Mouse (Mus musculus) heart, adult 2 months (tissue): ENCODE measurements around the gene Tnni3. TPM values are rescaled to one million over a fixed set of nuclear protein-coding genes. Genes with fewer than 3 reads are reported as not detected.

ENCODE experiments used
- DNase-seq, 2 experiments: peaks; one replicate each; pipeline ENCODE4 v3.0.0; 2021
- H3K27ac ChIP-seq: fragments of 200-600 bp; 2 replicates; pipeline ENCODE4 v1.8.1; 2022
- H3K27me3 ChIP-seq: fragments of 200-500 bp; 2 replicates; pipeline ENCODE4 v1.6.1; 2012; ENCODE audit warnings: mild to moderate bottlenecking, low read length, inconsistent platforms, mixed read lengths; ENCODE audit not compliant: control insufficient read depth, insufficient read depth
- H3K36me3 ChIP-seq: fragments of 200-500 bp; 2 replicates; pipeline ENCODE4 v1.6.1; 2012; ENCODE audit warnings: low read length, inconsistent platforms; ENCODE audit not compliant: control insufficient read depth, insufficient read depth
- H3K4me1 ChIP-seq: fragments of 200-500 bp; 2 replicates; pipeline ENCODE4 v1.6.1; 2011; ENCODE audit warnings: low read length; ENCODE audit not compliant: control insufficient read depth, insufficient read depth
- H3K4me3 ChIP-seq: fragments of 200-600 bp; 2 replicates; pipeline ENCODE4 v1.8.1; 2022
- H3K79me2 ChIP-seq: fragments of 200-500 bp; replicated peaks from 2 replicates; pipeline ENCODE4 v1.6.1; 2012; ENCODE audit warnings: mild to moderate bottlenecking, inconsistent platforms, low read length, moderate library complexity, mixed read lengths; ENCODE audit not compliant: control insufficient read depth, insufficient read depth
- H3K9ac ChIP-seq: fragments of 200-500 bp; 2 replicates; pipeline ENCODE4 v1.6.1; 2012; ENCODE audit warnings: low read depth, mild to moderate bottlenecking, control low read depth, inconsistent platforms, low read length, mixed read lengths
- CTCF ChIP-seq: fragments of 200-600 bp; IDR thresholded peaks from 2 replicates; pipeline ENCODE4 v1.8.1; 2022; ENCODE audit warnings: antibody characterized with exemption, mild to moderate bottlenecking, moderate library complexity
- EP300 ChIP-seq: fragments of 200-500 bp; IDR thresholded peaks from 2 replicates; pipeline ENCODE4 v1.6.1; 2011; ENCODE audit warnings: low read depth, low read length, control low read depth; ENCODE audit not compliant: insufficient read depth
- POLR2A ChIP-seq: fragments of 200-500 bp; IDR thresholded peaks from 2 replicates; pipeline ENCODE4 v1.6.1; 2011; ENCODE audit warnings: mild to moderate bottlenecking, low read depth, low read length, control low read depth; ENCODE audit not compliant: insufficient read depth
- WGBS: fragments of 180-500 bp; shearing (Covaris S2); methylation state at CpG from one replicate; pipeline ENCODE4 v1.1.7; 2018; 5-methylcytosine and 5-hydroxymethylcytosine counted together
- intact Hi-C: fragments of 180-260 bp; cut with DNase I; formaldehyde crosslinking; loops from one replicate; pipeline ENCODE4 v1.15.1; 2025
- polyA plus RNA-seq: library from polyadenylated mRNA; depleted of rRNA; stranded (reverse); fragments of >200 nt; gene quantifications from 2 replicates; pipeline ENCODE4 v1.2.3, GENCODE M21; 2012; rRNA removed
- total RNA-seq, 2 experiments: library from RNA; stranded (reverse); gene quantifications; 2 replicates each; pipeline ENCODE4 v1.2.3; 2021

Tnni3 gene
- total and polyA plus RNA-seq, 3 experiments = 9,834 to 21,553 (median 11,008) TPM

DNA sequence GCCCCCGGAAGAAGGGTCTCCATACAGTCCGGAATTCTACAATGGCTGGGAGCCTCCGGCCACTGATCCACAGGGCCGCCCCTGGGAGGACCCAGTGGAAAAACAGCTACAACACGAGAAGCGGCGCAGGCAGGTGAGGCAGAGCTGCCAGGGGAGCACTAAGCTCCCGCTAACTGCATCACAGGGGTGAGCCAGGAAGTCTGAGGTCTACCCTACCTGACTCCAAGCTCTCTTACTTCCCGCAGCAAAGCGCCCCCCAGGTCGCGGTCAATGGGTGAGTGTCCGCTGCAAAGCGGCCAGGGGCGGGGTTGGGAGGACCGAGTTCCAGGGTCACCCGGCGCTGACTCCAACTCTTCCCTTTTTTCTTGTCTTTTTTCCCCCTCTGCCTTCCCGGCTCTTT is 50.1 kb downstream of the Tnni3 start:
- no peak overlapping the region for H3K4me3 ChIP-seq
- 17% methylated on average over 19 of the region's 19 CpGs for WGBS
- TF ChIP-seq CTCF (no peak), EP300 (no peak), POLR2A (no peak)

GRCm38 (mm10) chr7:4471179-4471555 is 52.9 kb downstream of the Tnni3 start:
- Histone ChIP-seq H3K27ac (no peak overlapping the region), H3K9ac (peak overlapping the region; percentile 33), H3K79me2 (no peaks in the 10 kb centered on the region), H3K36me3 (no peaks in the 10 kb centered on the region), H3K4me3 (peak overlapping the region; percentile 53), H3K4me1 (0 out of 2 replicates have a peak, but pooled peaks cover 3% of the 10 kb centered on the region), H3K27me3 (no peaks in the 10 kb centered on the region)
- intact Hi-C loops = loop anchor here (2.0 kb wide), 3 partner anchors 40 to 368 kb away; no protein-coding TSS in a partner anchor
- peak; percentile 84 to 89 for DNase-seq
- 5% methylated on average over 24 of the region's 24 CpGs for WGBS
- TF ChIP-seq CTCF = peak; percentile 81
- peak; percentile 65; the same call in 1 of the 2 replicates for TF ChIP-seq EP300
- TF ChIP-seq POLR2A = no peak

More for the DNA sequence above, 50.1 kb downstream of the Tnni3 start:
- intact Hi-C loops = no loop called here
- no peak overlapping the region for H3K9ac ChIP-seq
- H3K36me3 ChIP-seq = no peaks in the 10 kb centered on the region
- no peak overlapping the region for H3K27ac ChIP-seq
- no peaks in the 10 kb centered on the region for H3K79me2 ChIP-seq
- H3K27me3 ChIP-seq = no peaks in the 10 kb centered on the region
- H3K4me1 ChIP-seq = peaks cover 4% of the 10 kb centered on the region
- DNase-seq = no peak

GRCm38 (mm10) chr7:4470275-4471178 is 53.5 kb downstream of the Tnni3 start:
- H3K36me3 ChIP-seq = no peaks in the 10 kb centered on the region
- 0 out of 2 replicates have a peak overlapping the region, but pooled peaks have one; percentile 10 for H3K27ac ChIP-seq
- no peaks in the 10 kb centered on the region for H3K27me3 ChIP-seq
- peak; percentile 70 to 74 for DNase-seq
- no peaks in the 10 kb centered on the region for H3K79me2 ChIP-seq
- 0 out of 2 replicates have a peak, but pooled peaks cover 3% of the 10 kb centered on the region for H3K4me1 ChIP-seq
- peak overlapping the region; percentile 33 for H3K9ac ChIP-seq
- TF ChIP-seq EP300 (no peak), POLR2A (no peak), CTCF (no peak)
- peak overlapping the region; percentile 53 for H3K4me3 ChIP-seq
- WGBS = 7% methylated on average over 35 of the region's 35 CpGs
- intact Hi-C loops = loop anchor here (2.0 kb wide), 3 partner anchors 40 to 368 kb away; no protein-coding TSS in a partner anchor

Other genes starting within 250 kb of the Tnni3 start
- gene Ncr1, start 186.5 kb downstream of the Tnni3 start, total RNA-seq = not detected
- gene Ncr1, start 186.5 kb downstream of the Tnni3 start, polyA plus RNA-seq = 0.41 and 1.2 TPM in 2 replicates
- 1 to 10 TPM in 1 of 2 experiments, under 1 TPM in 1; 0.50 to 1.9 TPM for gene Gp6, start 126.5 kb downstream of the Tnni3 start, total RNA-seq
- gene Gp6, start 126.5 kb downstream of the Tnni3 start, polyA plus RNA-seq = 0.44 and 0.76 TPM in 2 replicates
- 10 to 100 TPM; 31.0 to 34.1 TPM for gene Rdh13, start 78.6 kb downstream of the Tnni3 start, total RNA-seq
- gene Rdh13, start 78.6 kb downstream of the Tnni3 start, polyA plus RNA-seq = 25.1 and 42.5 TPM in 2 replicates
- 1 to 10 TPM; 3.3 to 3.5 TPM for gene Eps8l1, start 63.6 kb downstream of the Tnni3 start, total RNA-seq
- gene Eps8l1, start 63.6 kb downstream of the Tnni3 start, polyA plus RNA-seq = 0.74 and 0.82 TPM in 2 replicates
- 10 to 100 TPM; 62.4 to 67.1 TPM for gene Ppp1r12c, start 22.5 kb downstream of the Tnni3 start, total RNA-seq
- 47.0 and 53.2 TPM in 2 replicates for gene Ppp1r12c, start 22.5 kb downstream of the Tnni3 start, polyA plus RNA-seq
- gene Tnnt1, start 7.8 kb downstream of the Tnni3 start, total RNA-seq = 10 to 100 TPM; 15.6 to 19.7 TPM
- 9.2 and 12.1 TPM in 2 replicates for gene Tnnt1, start 7.8 kb downstream of the Tnni3 start, polyA plus RNA-seq
- 1 to 10 TPM; 2.3 to 2.7 TPM for gene Dnaaf3, start 8.2 kb upstream of the Tnni3 start, total RNA-seq
- 12.4 and 13.2 TPM in 2 replicates for gene Dnaaf3, start 8.2 kb upstream of the Tnni3 start, polyA plus RNA-seq
- gene Syt5, start 23.3 kb upstream of the Tnni3 start, total RNA-seq = under 1 TPM; 0.39 to 0.86 TPM
- 0.79 and 2.4 TPM in 2 replicates for gene Syt5, start 23.3 kb upstream of the Tnni3 start, polyA plus RNA-seq
- gene Ptprh, start 79.8 kb upstream of the Tnni3 start, total RNA-seq = not detected
- 0.03 and 0.06 TPM in 2 replicates for gene Ptprh, start 79.8 kb upstream of the Tnni3 start, polyA plus RNA-seq
- gene Tmem86b, start 107.2 kb upstream of the Tnni3 start, total RNA-seq = 1 to 10 TPM; 4.2 to 5.3 TPM
- gene Tmem86b, start 107.2 kb upstream of the Tnni3 start, polyA plus RNA-seq = 12.8 and 19.2 TPM in 2 replicates
- gene Ppp6r1, start 134.8 kb upstream of the Tnni3 start, total RNA-seq = 10 to 100 TPM; 67.6 to 71.9 TPM
- 67.1 and 89.9 TPM in 2 replicates for gene Ppp6r1, start 134.8 kb upstream of the Tnni3 start, polyA plus RNA-seq
- gene Hspbp1, start 160.8 kb upstream of the Tnni3 start, total RNA-seq = 10 to 100 TPM; 31.9 to 35.0 TPM
- gene Hspbp1, start 160.8 kb upstream of the Tnni3 start, polyA plus RNA-seq = 27.0 and 29.7 TPM in 2 replicates
- gene Brsk1, start 166.4 kb upstream of the Tnni3 start, total RNA-seq = 1 to 10 TPM in 1 of 2 experiments, under 1 TPM in 1; 0.89 to 1.5 TPM
- 1.7 and 2.2 TPM in 2 replicates for gene Brsk1, start 166.4 kb upstream of the Tnni3 start, polyA plus RNA-seq
- not detected for gene Tmem150b, start 201.0 kb upstream of the Tnni3 start, total RNA-seq
- gene Tmem150b, start 201.0 kb upstream of the Tnni3 start, polyA plus RNA-seq = 0.16 and 0.59 TPM in 2 replicates
- 10 to 100 TPM in 1 of 2 experiments, 1 to 10 TPM in 1; 8.5 to 11.2 TPM for gene Kmt5c, start 215.9 kb upstream of the Tnni3 start, total RNA-seq
- 36.4 and 38.5 TPM in 2 replicates for gene Kmt5c, start 215.9 kb upstream of the Tnni3 start, polyA plus RNA-seq
- gene Cox6b2, start 228.9 kb upstream of the Tnni3 start, total RNA-seq = 1 to 10 TPM; 1.7 to 3.5 TPM
- 7.7 and 8.6 TPM in 2 replicates for gene Cox6b2, start 228.9 kb upstream of the Tnni3 start, polyA plus RNA-seq
- gene Fam71e2, start 247.1 kb upstream of the Tnni3 start, total RNA-seq = not detected
- gene Fam71e2, start 247.1 kb upstream of the Tnni3 start, polyA plus RNA-seq = 0.09 and 0.35 TPM in 2 replicates